In the genomic region with DNA sequence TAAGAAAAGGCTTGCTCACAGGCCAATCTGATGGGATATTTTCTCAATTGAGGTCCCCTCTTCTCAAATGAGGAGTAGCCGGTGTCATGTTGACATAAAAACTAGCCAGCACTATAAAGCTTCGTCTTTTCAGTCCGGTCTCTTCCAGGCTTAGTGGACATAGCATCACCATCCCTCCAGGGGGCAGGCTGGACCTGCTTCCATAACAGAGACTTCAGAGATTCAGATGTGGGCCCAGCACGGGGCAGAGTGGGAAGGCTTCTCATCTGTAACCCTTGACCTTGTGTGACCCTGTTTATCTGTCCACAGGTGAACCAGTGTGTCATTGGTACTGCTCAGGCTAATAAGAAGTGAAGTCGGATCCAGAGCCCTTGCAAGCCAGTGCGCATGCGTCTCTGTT, we compare ENCODE assay signal across 8 mouse cellular contexts. TPM values are rescaled to one million over a fixed set of nuclear protein-coding genes. Genes with fewer than 3 reads are reported as not detected.
DNase-seq lines count a peak whose midpoint lies in the region; ATAC-seq and TF ChIP-seq lines count a peak whose summit lies in the region.
"Not testable (repeated sequence)": the region's sequence is repeated elsewhere in the genome, so short reads cannot be mapped to it uniquely, and the experiment has no call there.

No protein-coding gene starts in this region.

- not testable (repeated sequence) for TF ChIP-seq POLR2A in spleen, adult 2 months (IDR thresholded peaks at IDR 0.05; ENCODE audit: low read depth, low read length)

- not testable (repeated sequence) for H3K27me3 ChIP-seq in limb, embryonic 11.5 days (ENCODE audit: control insufficient read depth, insufficient read depth, low read length); spleen, adult 2 months (ENCODE audit: control insufficient read depth, insufficient read depth, low read length)

- H3K4me3 ChIP-seq in limb, embryonic 11.5 days (ENCODE audit: low read depth, low read length); spleen, adult 2 months (ENCODE audit: extremely low read depth, insufficient read depth, insufficient read length): not testable (repeated sequence)

- 71% methylated on average over 7 of the region's 7 CpGs for WGBS in limb, embryonic 11.5 days
- WGBS in spleen, adult 2 months: 72% methylated on average over 7 of the region's 7 CpGs

- H3K9me3 ChIP-seq in limb, embryonic 11.5 days (ENCODE audit: control insufficient read depth, low read length): not testable (repeated sequence)

- H3K4me2 ChIP-seq in limb, embryonic 11.5 days (ENCODE audit: low read depth, severe bottlenecking): not testable (repeated sequence)

- DNase-seq in 3T3-L1 (ENCODE audit: low read depth, low spot score): peak; percentile 81
- DNase-seq in adrenal gland, adult 2 months: peak; percentile 61
- DNase-seq in gastrocnemius, postnatal 25 days: peak; percentile 40
- peak; percentile 55 for DNase-seq in kidney, adult 11 months
- peak; percentile 55 for DNase-seq in limb, embryonic 11.5 days (ENCODE audit: low spot score)
- not testable (repeated sequence) for DNase-seq in spleen, adult 2 months (ENCODE audit: low read depth in 1 of 2, low spot score in 2 of 2)

- peak; percentile 33; the same call in 1 of the 2 replicates for TF ChIP-seq CTCF in spleen, adult 2 months (IDR thresholded peaks at IDR 0.05; ENCODE audit: extremely low read depth, insufficient read depth, insufficient read length, insufficient replicate concordance)

- 0 out of 2 replicates have a peak, but pooled peaks have one; percentile 42 for ATAC-seq in common myeloid progenitor, adult 5-6 weeks (replicated peaks; ENCODE audit: low read depth, poor library complexity, severe bottlenecking)
- ATAC-seq in limb, embryonic 11.5 days (ENCODE audit: insufficient number of reproducible peaks, low FRiP score, low TSS enrichment, low read depth): not testable (repeated sequence)
- ATAC-seq in megakaryocyte, adult 5-6 weeks (ENCODE audit: poor library complexity, severe bottlenecking): peak; percentile 36

- not testable (repeated sequence) for H3K4me1 ChIP-seq in limb, embryonic 11.5 days (ENCODE audit: control insufficient read depth, insufficient read depth, low read length)
- H3K4me1 ChIP-seq in spleen, adult 2 months (ENCODE audit: control insufficient read depth, insufficient read depth, insufficient read length): peaks cover 11% of the 10 kb centered on the region; the same call in 1 of the 2 replicates

- not testable (repeated sequence) for H3K27ac ChIP-seq in limb, embryonic 11.5 days (replicated peaks; ENCODE audit: low read depth, low read length); spleen, adult 2 months (ENCODE audit: insufficient read depth, low read length)

- H3K9ac ChIP-seq in limb, embryonic 11.5 days (ENCODE audit: low read length): not testable (repeated sequence)

- H3K36me3 ChIP-seq in limb, embryonic 11.5 days (ENCODE audit: control insufficient read depth, insufficient read depth, low read length): not testable (repeated sequence)
- H3K36me3 ChIP-seq in spleen, adult 2 months (ENCODE audit: control insufficient read depth, insufficient read depth, low read length): peaks cover 21% of the 10 kb centered on the region

RNA-seq across cellular contexts. Expression of gene Phf1, which starts 1.1 kb away (rescaled TPM):
- total RNA-seq in adrenal gland, adult 2 months (2021): 10 to 100 TPM; 35.2 to 36.4 TPM
- 202 and 271 TPM in 2 replicates for polyA plus RNA-seq in adrenal gland, adult 2 months (2012; rRNA removed)
- 3.2 and 3.3 TPM in 2 replicates for total RNA-seq in common myeloid progenitor, adult 5-6 weeks (2017)
- total RNA-seq in gastrocnemius, postnatal 25 days (2021): 1 to 10 TPM; 5.1 to 5.9 TPM
- polyA plus RNA-seq in limb, embryonic 11.5 days (2014; fragmentation: Nextera tagmentation; extraction: Ambion mirVana): 4.7 and 5.0 TPM in 2 replicates
- 11.6 and 11.7 TPM in 2 replicates for total RNA-seq in megakaryocyte, adult 5-6 weeks (2015)
- 10.6 and 15.5 TPM in 2 replicates for total RNA-seq in megakaryocyte, adult 5-6 weeks (2017)
- 103 and 131 TPM in 2 replicates for polyA plus RNA-seq in spleen, adult 2 months (2012; rRNA removed)

RNA-seq across cellular contexts. Expression of gene Cuta, which starts 7.6 kb away (rescaled TPM):
- total RNA-seq in adrenal gland, adult 2 months (2021): 100 to 1,000 TPM; 145 to 164 TPM
- polyA plus RNA-seq in adrenal gland, adult 2 months (2012; rRNA removed): 378 and 381 TPM in 2 replicates
- 58.4 and 70.4 TPM in 2 replicates for total RNA-seq in common myeloid progenitor, adult 5-6 weeks (2017)
- total RNA-seq in gastrocnemius, postnatal 25 days (2021): 10 to 100 TPM; 83.7 to 87.0 TPM
- 164 and 170 TPM in 2 replicates for polyA plus RNA-seq in limb, embryonic 11.5 days (2014; fragmentation: Nextera tagmentation; extraction: Ambion mirVana)
- 138 and 155 TPM in 2 replicates for total RNA-seq in megakaryocyte, adult 5-6 weeks (2015)
- total RNA-seq in megakaryocyte, adult 5-6 weeks (2017): 56.9 and 73.0 TPM in 2 replicates
- polyA plus RNA-seq in spleen, adult 2 months (2012; rRNA removed): 87.9 and 131 TPM in 2 replicates

RNA-seq across cellular contexts. Expression of gene Syngap1, which starts 9.3 kb away (rescaled TPM):
- total RNA-seq in adrenal gland, adult 2 months (2021): 10 to 100 TPM; 14.3 to 21.8 TPM
- polyA plus RNA-seq in adrenal gland, adult 2 months (2012; rRNA removed): 51.6 and 56.0 TPM in 2 replicates
- total RNA-seq in common myeloid progenitor, adult 5-6 weeks (2017): 9.1 and 14.7 TPM in 2 replicates
- 1 to 10 TPM; 2.7 to 4.7 TPM for total RNA-seq in gastrocnemius, postnatal 25 days (2021)
- polyA plus RNA-seq in limb, embryonic 11.5 days (2014; fragmentation: Nextera tagmentation; extraction: Ambion mirVana): 3.1 and 3.5 TPM in 2 replicates
- 1.6 and 3.9 TPM in 2 replicates for total RNA-seq in megakaryocyte, adult 5-6 weeks (2015)
- 0.33 and 0.89 TPM in 2 replicates for total RNA-seq in megakaryocyte, adult 5-6 weeks (2017)
- polyA plus RNA-seq in spleen, adult 2 months (2012; rRNA removed): 7.3 and 9.6 TPM in 2 replicates

RNA-seq across cellular contexts. Expression of gene Kifc5b, which starts 14.9 kb away (rescaled TPM):
- 1 to 10 TPM; 1.0 to 1.3 TPM for total RNA-seq in adrenal gland, adult 2 months (2021)
- polyA plus RNA-seq in adrenal gland, adult 2 months (2012; rRNA removed): 1.2 and 2.1 TPM in 2 replicates
- total RNA-seq in common myeloid progenitor, adult 5-6 weeks (2017): 11.9 and 16.7 TPM in 2 replicates
- under 1 TPM; 0.31 to 0.56 TPM for total RNA-seq in gastrocnemius, postnatal 25 days (2021)
- polyA plus RNA-seq in limb, embryonic 11.5 days (2014; fragmentation: Nextera tagmentation; extraction: Ambion mirVana): 7.3 and 9.8 TPM in 2 replicates
- 4.1 and 4.5 TPM in 2 replicates for total RNA-seq in megakaryocyte, adult 5-6 weeks (2015)
- 10.8 and 13.8 TPM in 2 replicates for total RNA-seq in megakaryocyte, adult 5-6 weeks (2017)
- polyA plus RNA-seq in spleen, adult 2 months (2012; rRNA removed): 6.8 and 7.6 TPM in 2 replicates

RNA-seq across cellular contexts. Expression of gene Zbtb9, which starts 41.2 kb away (rescaled TPM):
- total RNA-seq in adrenal gland, adult 2 months (2021): 1 to 10 TPM; 4.6 to 8.7 TPM
- 6.9 and 7.1 TPM in 2 replicates for polyA plus RNA-seq in adrenal gland, adult 2 months (2012; rRNA removed)
- 25.1 and 27.9 TPM in 2 replicates for total RNA-seq in common myeloid progenitor, adult 5-6 weeks (2017)
- under 1 TPM; 0.43 to 0.92 TPM for total RNA-seq in gastrocnemius, postnatal 25 days (2021)
- 11.5 and 14.0 TPM in 2 replicates for polyA plus RNA-seq in limb, embryonic 11.5 days (2014; fragmentation: Nextera tagmentation; extraction: Ambion mirVana)
- total RNA-seq in megakaryocyte, adult 5-6 weeks (2015): 4.5 and 4.7 TPM in 2 replicates
- total RNA-seq in megakaryocyte, adult 5-6 weeks (2017): 13.3 and 14.4 TPM in 2 replicates
- 13.7 and 25.0 TPM in 2 replicates for polyA plus RNA-seq in spleen, adult 2 months (2012; rRNA removed)
